ENCODE assay signal across 8 mouse cellular contexts in genomic region chr17:25555666-25556629, GRCm38 (mm10). TPM values are rescaled to one million over a fixed set of nuclear protein-coding genes. Genes with fewer than 3 reads are reported as not detected.
DNase-seq lines count a peak whose midpoint lies in the region; ATAC-seq and TF ChIP-seq lines count a peak whose summit lies in the region.

No protein-coding gene starts in this region.

- DNase-seq in NIH3T3 (ENCODE audit: low read depth) = peak; percentile 38
- DNase-seq in frontal cortex, postnatal 14 days (ENCODE audit: low spot score in 2 of 2) = peak; percentile 82 to 84
- peak; percentile 60 to 68 for DNase-seq in layer of hippocampus, postnatal 25 days (ENCODE audit: extremely low spot score in 1 of 2, low spot score in 1 of 2)
- DNase-seq in adrenal gland, postnatal 36 days = no peak
- DNase-seq in lung, postnatal 10 days = no peak
- DNase-seq in adrenal gland, postnatal 10 days = no peak

- H3K27me3 ChIP-seq in E14TG2a.4 (ENCODE audit: insufficient read depth, low read length) = peaks cover 61% of the 10 kb centered on the region
- H3K27me3 ChIP-seq in neural tube, embryonic 13.5 days = no peaks in the 10 kb centered on the region

- H3K36me3 ChIP-seq in E14TG2a.4 (ENCODE audit: insufficient read depth, low read length) = no peaks in the 10 kb centered on the region
- H3K36me3 ChIP-seq in neural tube, embryonic 13.5 days = no peaks in the 10 kb centered on the region

- no peaks in the 10 kb centered on the region for H3K9me3 ChIP-seq in E14TG2a.4 (ENCODE audit: low read length)
- no peaks in the 10 kb centered on the region for H3K9me3 ChIP-seq in neural tube, embryonic 13.5 days

- no peak for TF ChIP-seq CTCF in E14TG2a.4 (conservative IDR thresholded peaks at IDR 0.05; ENCODE audit: low read length)

- WGBS in neural tube, embryonic 13.5 days = 5% methylated on average over 29 of the region's 29 CpGs

- peak overlapping the region; percentile 63 for H3K4me3 ChIP-seq in E14TG2a.4 (replicated peaks; ENCODE audit: low read length)
- peak overlapping the region; percentile 30 for H3K4me3 ChIP-seq in neural tube, embryonic 13.5 days

- H3K4me2 ChIP-seq in neural tube, embryonic 13.5 days = peak overlapping the region; percentile 65

- peaks cover 20% of the 10 kb centered on the region for H3K4me1 ChIP-seq in E14TG2a.4 (replicated peaks; ENCODE audit: low read depth, low read length)
- peaks cover 35% of the 10 kb centered on the region for H3K4me1 ChIP-seq in neural tube, embryonic 13.5 days (replicated peaks)

- H3K27ac ChIP-seq in neural tube, embryonic 13.5 days (replicated peaks) = peak overlapping the region; percentile 88

- peak overlapping the region; percentile 68 for H3K9ac ChIP-seq in neural tube, embryonic 13.5 days

- ATAC-seq in neural tube, embryonic 13.5 days (ENCODE audit: low read depth) = peak; percentile 58

RNA-seq across cellular contexts. Expression of gene Sox8, which starts 14.5 kb away (rescaled TPM):
- 10 to 100 TPM; 61.9 to 67.1 TPM for total RNA-seq in layer of hippocampus, postnatal 25 days (2021)
- polyA plus RNA-seq in neural tube, embryonic 13.5 days (2015; fragmentation: Nextera tagmentation; extraction: Ambion mirVana) = 10.8 and 11.6 TPM in 2 replicates
- 1 to 10 TPM; 1.3 to 2.5 TPM for total RNA-seq in adrenal gland, postnatal 36 days (2021)
- total RNA-seq in adrenal gland, postnatal 10 days (2021) = 1 to 10 TPM; 1.7 to 2.4 TPM

RNA-seq across cellular contexts. Expression of gene Lmf1, which starts 22.9 kb away (rescaled TPM):
- total RNA-seq in layer of hippocampus, postnatal 25 days (2021) = 10 to 100 TPM; 24.9 to 34.0 TPM
- 24.9 and 26.2 TPM in 2 replicates for polyA plus RNA-seq in neural tube, embryonic 13.5 days (2015; fragmentation: Nextera tagmentation; extraction: Ambion mirVana)
- 10 to 100 TPM; 29.6 to 37.9 TPM for total RNA-seq in adrenal gland, postnatal 36 days (2021)
- 10 to 100 TPM; 35.8 to 44.3 TPM for total RNA-seq in adrenal gland, postnatal 10 days (2021)

RNA-seq across cellular contexts. Expression of gene Sstr5, which starts 58.9 kb away (rescaled TPM):
- under 1 TPM in 1 of 2 experiments, not detected in 1; 0.15 TPM for total RNA-seq in layer of hippocampus, postnatal 25 days (2021)
- polyA plus RNA-seq in neural tube, embryonic 13.5 days (2015; fragmentation: Nextera tagmentation; extraction: Ambion mirVana) = 0.39 and 0.42 TPM in 2 replicates
- under 1 TPM; 0.49 to 0.53 TPM for total RNA-seq in adrenal gland, postnatal 36 days (2021)
- under 1 TPM in 1 of 2 experiments, not detected in 1; 0.15 TPM for total RNA-seq in adrenal gland, postnatal 10 days (2021)

Comparison
In these comparisons a context has a peak if more than half of its experiments do, and no peak if none do; other contexts are left out.
1. DNase-seq: peak in NIH3T3 (single experiment), frontal cortex, postnatal 14 days (2 of 2) and layer of hippocampus, postnatal 25 days (2 of 2); none in adrenal gland, postnatal 36 days (0 of 2), lung, postnatal 10 days (single experiment) and adrenal gland, postnatal 10 days (single experiment).
2. RNA of gene Sox8, which starts 14.5 kb away (total RNA-seq): 61.9 to 67.1 TPM in layer of hippocampus, postnatal 25 days; 1.3 to 2.5 TPM in adrenal gland, postnatal 36 days and 1.7 to 2.4 TPM in adrenal gland, postnatal 10 days; every median in the first group is over 10 times any median in the second.